Mouse (Mus musculus) midbrain, postnatal 0 days (tissue): ENCODE measurements around the gene Dnah1. TPM values are rescaled to one million over a fixed set of nuclear protein-coding genes. Genes with fewer than 3 reads are reported as not detected.

ENCODE experiments used
- ATAC-seq: fragments of 200-750 bp; cut with Nextera tagmentation; 2 replicates; pipeline ENCODE4 v1.8.0; 2017; ENCODE audit warnings: moderate number of reproducible peaks, mild to moderate bottlenecking, moderate TSS enrichment, moderate library complexity; ENCODE audit not compliant: low FRiP score
- DNase-seq: peaks from one replicate; pipeline ENCODE4 v3.0.0-alpha.2; 2015; ENCODE audit warnings: low spot score
- H3K27ac ChIP-seq: fragments of 300-500 bp; sonication (generic); 2 replicates; pipeline ENCODE4 v1.5.1; 2014; ENCODE audit warnings: low read depth, mild to moderate bottlenecking, low read length, mixed read lengths
- H3K27me3 ChIP-seq: fragments of 300-500 bp; sonication (generic); 2 replicates; pipeline ENCODE4 v1.6.1; 2014; ENCODE audit warnings: low read length, control low read depth, mixed read lengths; ENCODE audit not compliant: insufficient read depth
- H3K36me3 ChIP-seq: fragments of 300-500 bp; sonication (generic); 2 replicates; pipeline ENCODE4 v1.6.1; 2014; ENCODE audit warnings: low read length, control low read depth, mixed read lengths; ENCODE audit not compliant: insufficient read depth
- H3K4me1 ChIP-seq: fragments of 300-500 bp; sonication (generic); 2 replicates; pipeline ENCODE4 v1.6.1; 2014; ENCODE audit warnings: mild to moderate bottlenecking, control low read depth, antibody characterized with exemption, low read length, mixed read lengths; ENCODE audit not compliant: insufficient read depth
- H3K4me2 ChIP-seq: fragments of 300-500 bp; sonication (generic); 2 replicates; pipeline ENCODE4 v1.6.1; 2014; ENCODE audit warnings: low read depth, mild to moderate bottlenecking, low read length, mixed read lengths; ENCODE audit not compliant: poor library complexity, severe bottlenecking
- H3K4me3 ChIP-seq: fragments of 300-500 bp; sonication (generic); 2 replicates; pipeline ENCODE4 v1.5.1; 2014; ENCODE audit warnings: low read depth, mild to moderate bottlenecking, low read length, moderate library complexity
- H3K9ac ChIP-seq: fragments of 300-500 bp; sonication (generic); replicated peaks from 2 replicates; pipeline ENCODE4 v1.6.1; 2014; ENCODE audit warnings: mild to moderate bottlenecking, low read length, moderate library complexity, mixed read lengths; ENCODE audit not compliant: poor library complexity, severe bottlenecking
- H3K9me3 ChIP-seq: fragments of 300-500 bp; sonication (generic); 2 replicates; pipeline ENCODE4 v1.6.1; 2016; ENCODE audit warnings: low read length, control low read depth
- CTCF ChIP-seq: IDR thresholded peaks from 2 replicates; pipeline ENCODE4 v1.5.1; 2016; ENCODE audit warnings: antibody characterized with exemption, mild to moderate bottlenecking
- WGBS: fragments of 180-500 bp; shearing (Covaris S2); extraction: QIAGEN DNeasy Blood & Tissue Kit; methylation state at CpG from one replicate; pipeline ENCODE4 v1.1.7; 2014; 5-methylcytosine and 5-hydroxymethylcytosine counted together
- polyA plus RNA-seq: library from polyadenylated mRNA; unstranded; fragments of >200 nt; fragmentation: Nextera tagmentation; extraction: Ambion mirVana; gene quantifications from 2 replicates; pipeline ENCODE4 v1.2.1, GENCODE M21; 2015
- total RNA-seq: library from RNA; depleted of rRNA; stranded (reverse); fragments of >200 nt; gene quantifications from 2 replicates; pipeline ENCODE4 v1.2.3, GENCODE M21; 2014

Gene Dnah1
- total and polyA plus RNA-seq, 2 experiments from 2014 or later = 3.4 to 7.8 TPM

DNA sequence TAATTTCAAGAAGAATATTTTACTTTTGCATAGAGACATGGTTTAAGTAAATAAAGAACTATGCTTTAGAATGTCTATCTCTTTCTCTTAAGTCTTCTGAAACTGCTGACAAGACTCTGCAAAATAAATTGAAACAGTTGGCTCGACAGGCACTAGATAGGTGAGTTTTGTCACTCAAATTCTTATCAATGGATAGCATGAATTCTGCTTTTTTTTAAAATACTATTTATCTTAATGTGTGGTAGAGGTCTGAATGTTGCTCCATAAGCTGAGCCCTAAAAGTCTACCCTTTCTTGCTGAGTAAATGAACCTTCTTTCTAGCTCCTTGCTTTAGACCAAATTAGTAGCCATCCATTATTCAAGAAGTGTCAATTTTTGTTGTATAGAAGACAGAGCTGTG is 21.7 kb upstream of the Dnah1 start:
- WGBS = 91% methylated on average over 1 of the region's 1 CpGs
- TF ChIP-seq CTCF = no peak
- peaks cover 27% of the 10 kb centered on the region; the same call in 1 of the 2 replicates for H3K36me3 ChIP-seq

GRCm38 (mm10) chr14:31343241-31343640 is 19.5 kb upstream of the Dnah1 start:
- 83% methylated on average over 8 of the region's 8 CpGs for WGBS
- no peak overlapping the region for H3K4me3 ChIP-seq
- H3K27me3 ChIP-seq = no peaks in the 10 kb centered on the region
- H3K4me1 ChIP-seq = 0 out of 2 replicates have a peak, but pooled peaks cover 4% of the 10 kb centered on the region
- H3K9me3 ChIP-seq = no peaks in the 10 kb centered on the region
- H3K36me3 ChIP-seq = peaks cover 23% of the 10 kb centered on the region; the same call in 1 of the 2 replicates
- no peak overlapping the region for H3K27ac ChIP-seq
- no peak for ATAC-seq
- no peak overlapping the region for H3K4me2 ChIP-seq
- DNase-seq = no peak
- TF ChIP-seq CTCF = no peak
- H3K9ac ChIP-seq = no peak overlapping the region

More for the DNA sequence above, 21.7 kb upstream of the Dnah1 start:
- Histone ChIP-seq H3K27ac (no peak overlapping the region), H3K4me2 (no peak overlapping the region), H3K4me1 (no peaks in the 10 kb centered on the region), H3K9me3 (no peaks in the 10 kb centered on the region), H3K9ac (no peak overlapping the region), H3K4me3 (no peak overlapping the region), H3K27me3 (no peaks in the 10 kb centered on the region)
- DNase-seq (no peak), ATAC-seq (no peak)

GRCm38 (mm10) chr14:31337947-31338346 is 14.3 kb upstream of the Dnah1 start:
- TF ChIP-seq CTCF = no peak
- H3K4me2 ChIP-seq = peak overlapping the region; percentile 50
- no peak overlapping the region for H3K27ac ChIP-seq
- H3K36me3 ChIP-seq = no peaks in the 10 kb centered on the region; the same call in 1 of the 2 replicates
- no peak overlapping the region for H3K9ac ChIP-seq
- H3K4me3 ChIP-seq = peak overlapping the region; percentile 70
- no peaks in the 10 kb centered on the region for H3K9me3 ChIP-seq
- no peak for ATAC-seq
- peaks cover 8% of the 10 kb centered on the region for H3K4me1 ChIP-seq
- DNase-seq = no peak
- no peaks in the 10 kb centered on the region for H3K27me3 ChIP-seq

DNA sequence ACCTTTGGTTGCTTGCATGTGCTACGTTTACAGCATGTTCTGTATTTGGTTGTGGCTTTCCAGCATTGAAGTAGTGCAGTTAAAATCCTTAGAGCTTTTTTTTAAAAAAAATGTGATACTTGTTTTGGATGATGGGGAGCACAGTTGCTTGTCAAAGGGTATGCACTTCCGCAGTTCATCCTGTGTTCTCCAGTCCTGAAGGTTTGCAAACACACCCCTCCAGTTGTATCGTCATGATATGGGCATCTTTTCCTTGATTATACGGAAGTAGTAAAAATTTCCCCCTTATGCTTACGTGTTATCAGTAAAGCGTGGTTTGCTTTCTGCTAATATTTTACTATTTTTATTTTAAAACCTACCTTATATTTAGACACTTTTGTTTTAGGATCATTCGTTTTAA is 13.7 kb upstream of the Dnah1 start:
- Histone ChIP-seq H3K36me3 (no peaks in the 10 kb centered on the region; the same call in 1 of the 2 replicates), H3K27ac (no peak overlapping the region; the same call in 1 of the 2 replicates), H3K4me3 (peak overlapping the region; percentile 70), H3K4me2 (peak overlapping the region; percentile 50), H3K4me1 (peaks cover 8% of the 10 kb centered on the region), H3K9ac (peak overlapping the region; percentile 84), H3K27me3 (no peaks in the 10 kb centered on the region), H3K9me3 (no peaks in the 10 kb centered on the region)
- ATAC-seq = no peak
- 39% methylated on average over 7 of the region's 7 CpGs for WGBS
- TF ChIP-seq CTCF = no peak
- DNase-seq = no peak

- H3K4me1 ChIP-seq = peaks cover 8% of the 10 kb centered on the region
- H3K9ac ChIP-seq = peak within 1 kb of the TSS; percentile 84
- DNase-seq (peak; percentile 99), ATAC-seq (peak; percentile 99)
- H3K36me3 ChIP-seq = no peaks in the 10 kb centered on the region; the same call in 1 of the 2 replicates
- TF ChIP-seq CTCF = peak; percentile 65
- H3K9me3 ChIP-seq = no peaks in the 10 kb centered on the region
- H3K27ac ChIP-seq = peak within 1 kb of the TSS; percentile 82
- H3K27me3 ChIP-seq = no peaks in the 10 kb centered on the region
- WGBS = under 1% methylated on average over 77 of the region's 78 CpGs
- H3K4me2 ChIP-seq = peak within 1 kb of the TSS; percentile 50
- H3K4me3 ChIP-seq = peak within 1 kb of the TSS; percentile 70
Measured at GRCm38 (mm10) chr14:31336369-31337155, 12.9 kb upstream of the Dnah1 start, which contains the start of gene Capn7. Gene Capn7, plus strand, starts transcription at chr14:31336638.

- H3K4me2 ChIP-seq = peak overlapping the region; percentile 50
- H3K4me3 ChIP-seq = peak overlapping the region; percentile 70
- peaks cover 2% of the 10 kb centered on the region; the same call in 1 of the 2 replicates for H3K27me3 ChIP-seq
- H3K27ac ChIP-seq = peak overlapping the region; percentile 82; the same call in 1 of the 2 replicates
- H3K4me1 ChIP-seq = peaks cover 8% of the 10 kb centered on the region
- no peaks in the 10 kb centered on the region for H3K9me3 ChIP-seq
- TF ChIP-seq CTCF = no peak
- DNase-seq (no peak), ATAC-seq (no peak)
- H3K36me3 ChIP-seq = no peaks in the 10 kb centered on the region; the same call in 1 of the 2 replicates
- H3K9ac ChIP-seq = peak overlapping the region; percentile 84; the same call in 1 of the 2 replicates
- 54% methylated on average over 3 of the region's 3 CpGs for WGBS
Measured at GRCm38 (mm10) chr14:31335765-31336164, 12.1 kb upstream of the Dnah1 start.
